Mouse (Mus musculus) c-Kit-positive CD71-positive TER-119-negative erythroid progenitor cells, embryonic 14.5 days (primary cell): ENCODE data around the gene Tcl1.
"Not testable (repeated sequence)": the region's sequence is repeated elsewhere in the genome, so short reads cannot be mapped to it uniquely, and the experiment has no call there.

Experiments used
- DNase-seq: peaks from one replicate; pipeline ENCODE4 v3.0.0-alpha.2; 2013; ENCODE audit warnings: low read depth

Tcl1 gene

DNA sequence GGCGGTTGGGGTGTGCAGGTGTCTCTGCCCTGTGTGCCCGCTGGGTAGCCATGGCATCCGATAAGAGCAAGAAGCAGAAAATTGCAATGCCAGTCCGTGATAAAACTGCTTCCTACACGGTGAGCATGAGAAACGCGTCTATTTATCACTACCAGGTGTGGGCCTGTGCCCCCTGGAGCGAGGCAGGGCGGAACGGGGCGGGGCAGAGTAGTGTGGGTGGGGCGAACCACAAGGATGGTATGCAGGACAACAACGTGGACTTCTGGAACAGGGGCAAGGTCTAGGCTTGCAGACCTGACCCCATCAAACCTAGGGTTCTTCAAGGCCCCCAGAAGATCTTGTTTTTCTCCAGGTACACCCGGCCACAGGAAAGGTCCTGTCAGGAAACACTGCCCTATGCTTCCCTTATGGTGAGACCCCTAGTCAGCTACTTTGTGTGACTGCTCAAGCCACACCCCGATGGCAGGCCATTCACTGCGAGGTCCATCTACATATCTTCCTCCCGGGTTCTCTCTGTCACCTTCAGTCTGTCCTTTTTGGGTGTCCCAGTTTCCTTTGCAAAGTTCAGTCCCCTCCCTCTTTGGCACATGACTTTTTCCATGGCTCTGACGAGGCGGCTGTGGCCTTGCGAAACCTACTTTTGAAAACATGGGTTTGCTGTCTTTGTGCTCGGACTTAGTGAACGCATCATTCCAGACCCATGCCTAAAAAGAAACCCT is at the start of gene Tcl1:
TSS of gene Tcl1 (minus strand) at position 193 of the 719 bp plus-strand sequence.
- DNase-seq: no peak

DNA sequence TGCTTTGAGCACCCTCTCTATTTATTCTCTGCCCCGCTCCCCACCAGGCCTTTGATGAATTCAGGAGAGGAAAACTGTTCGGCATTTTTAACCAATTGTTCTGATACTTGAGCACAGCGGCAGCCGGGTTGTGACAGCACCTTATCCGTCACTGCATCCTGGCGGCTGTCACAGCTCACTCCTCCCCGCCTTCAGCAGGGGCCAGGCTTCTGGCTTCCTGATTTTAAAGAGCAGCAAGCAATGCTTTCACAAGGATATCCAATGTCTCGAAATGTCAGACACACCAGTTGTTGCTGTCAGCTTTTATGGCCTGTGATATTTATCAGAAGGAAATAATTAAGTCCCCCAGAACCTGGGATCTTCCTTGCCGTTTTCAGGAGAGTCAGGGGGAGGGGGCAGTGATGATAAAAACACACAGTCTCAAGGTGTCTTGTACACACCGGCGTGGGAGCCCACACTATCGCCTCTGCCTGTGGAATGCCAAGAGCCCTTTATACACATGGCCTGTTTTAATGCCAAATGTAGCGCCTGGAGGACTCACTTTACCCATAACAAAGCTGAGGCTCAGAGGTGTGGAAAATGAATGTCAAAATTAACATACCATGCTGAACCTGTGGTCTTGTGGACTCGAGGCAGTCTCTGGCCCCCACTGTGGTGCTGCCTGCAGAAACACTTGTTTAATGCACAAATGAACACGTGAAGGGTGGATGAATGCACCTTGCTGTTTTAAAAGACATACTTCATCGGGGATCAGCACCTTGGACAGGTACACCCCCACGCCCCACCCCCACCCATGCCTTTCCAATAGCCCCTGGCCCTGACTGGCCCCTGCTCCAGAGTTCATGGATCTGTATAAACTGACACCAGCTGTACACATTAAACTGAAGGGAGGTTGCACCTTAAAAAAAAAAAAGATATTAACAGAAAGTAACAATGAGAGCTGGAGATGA is 48.7 kb upstream of the Tcl1 start:
- DNase-seq: no peak

DNA sequence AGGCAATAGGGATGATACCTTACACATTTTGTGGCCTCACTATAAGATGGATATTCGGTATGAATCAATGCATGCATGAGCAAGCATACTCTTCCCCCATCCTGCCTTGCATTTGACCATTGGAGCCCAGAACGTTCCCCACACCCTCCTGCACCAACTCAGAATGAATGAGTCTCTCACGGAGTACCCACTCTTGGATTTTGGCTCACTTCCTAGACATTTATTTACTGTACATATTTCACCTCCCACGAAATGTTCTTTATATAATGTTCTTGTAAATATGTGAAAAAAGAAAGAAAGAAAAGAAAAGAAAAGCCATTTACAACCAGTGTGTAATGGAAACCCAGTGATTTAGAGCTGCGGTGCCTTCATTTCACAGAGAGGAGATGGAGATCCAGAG is 44.5 kb upstream of the Tcl1 start:
- DNase-seq: no peak

DNA sequence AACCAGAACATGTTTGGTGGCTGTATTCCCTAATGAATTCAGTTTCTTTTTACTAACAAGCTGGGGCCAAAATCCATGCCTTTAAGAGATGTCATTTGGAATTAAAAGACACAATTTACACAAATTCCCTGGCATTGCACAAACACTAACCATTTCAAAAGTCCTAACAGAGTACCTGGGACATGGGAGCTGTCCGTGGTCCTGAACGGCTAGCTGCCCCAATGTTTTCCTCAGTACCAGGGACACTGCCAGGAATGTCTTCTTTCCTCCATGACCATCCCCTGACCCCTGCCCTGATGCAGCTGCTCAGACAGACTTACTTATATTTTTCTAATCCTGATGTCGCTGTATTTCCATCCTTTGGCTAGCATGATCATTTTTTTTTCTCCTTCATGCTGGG is 43.5 kb upstream of the Tcl1 start:
- DNase-seq: no peak

DNA sequence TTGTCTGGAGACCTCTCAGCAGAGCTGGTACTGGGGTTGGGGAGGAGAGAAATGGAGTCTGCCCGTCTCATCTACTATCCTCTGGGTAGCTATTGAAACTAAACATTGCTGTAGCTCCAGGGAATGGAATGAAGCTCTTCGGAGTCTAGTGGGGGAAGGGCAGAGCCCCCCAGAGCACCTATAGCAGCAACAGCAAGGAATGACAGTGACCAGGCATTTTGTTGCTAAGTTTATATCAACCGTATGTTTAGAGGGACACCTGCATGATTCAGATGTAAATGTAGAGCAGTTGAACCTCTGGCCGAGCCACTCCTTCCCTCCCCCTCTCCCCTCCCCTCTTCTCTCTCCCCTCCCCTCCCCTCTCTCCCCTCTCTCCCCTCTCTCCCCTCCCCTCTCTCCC is 36.6 kb upstream of the Tcl1 start:
- no peak for DNase-seq

DNA sequence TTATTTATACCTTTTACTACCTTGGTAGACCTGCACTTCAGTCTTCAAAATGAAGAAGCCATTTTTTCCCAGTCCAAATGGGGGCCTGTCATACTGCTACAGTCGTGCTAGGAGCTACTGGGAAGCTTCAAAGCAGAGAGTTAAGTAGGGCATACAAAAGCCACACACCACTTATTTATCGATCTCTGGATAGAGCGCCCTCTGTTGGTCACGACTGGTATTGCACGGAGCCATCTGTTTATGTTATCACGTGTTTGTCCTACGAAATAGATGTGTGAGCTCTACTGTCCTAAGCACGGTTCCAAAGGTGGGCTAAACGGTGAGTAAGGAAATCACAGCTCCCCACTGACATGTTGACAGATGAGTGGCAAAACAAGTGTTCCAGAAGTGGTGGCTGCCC is 36.2 kb upstream of the Tcl1 start:
- no peak for DNase-seq

DNA sequence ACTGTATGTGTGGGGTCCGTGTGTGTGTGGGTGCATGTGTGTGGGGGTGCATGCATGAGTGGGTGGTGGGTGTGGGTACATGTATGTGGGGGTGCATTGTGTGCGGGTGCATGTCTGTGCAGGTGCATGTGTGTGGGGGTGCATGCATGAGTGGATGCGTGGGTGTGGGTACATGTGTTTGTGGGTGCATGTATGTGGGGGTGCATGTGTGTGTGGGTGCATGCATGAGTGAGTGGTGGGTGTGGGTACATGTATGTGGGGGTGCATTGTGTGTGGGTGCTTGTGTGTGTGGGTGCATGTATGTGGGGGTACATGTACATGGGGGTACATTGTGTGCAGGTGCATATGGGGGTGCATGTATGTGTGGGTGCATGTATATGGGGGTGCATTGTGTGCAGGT is 31.2 kb upstream of the Tcl1 start:
- no peak for DNase-seq

DNA sequence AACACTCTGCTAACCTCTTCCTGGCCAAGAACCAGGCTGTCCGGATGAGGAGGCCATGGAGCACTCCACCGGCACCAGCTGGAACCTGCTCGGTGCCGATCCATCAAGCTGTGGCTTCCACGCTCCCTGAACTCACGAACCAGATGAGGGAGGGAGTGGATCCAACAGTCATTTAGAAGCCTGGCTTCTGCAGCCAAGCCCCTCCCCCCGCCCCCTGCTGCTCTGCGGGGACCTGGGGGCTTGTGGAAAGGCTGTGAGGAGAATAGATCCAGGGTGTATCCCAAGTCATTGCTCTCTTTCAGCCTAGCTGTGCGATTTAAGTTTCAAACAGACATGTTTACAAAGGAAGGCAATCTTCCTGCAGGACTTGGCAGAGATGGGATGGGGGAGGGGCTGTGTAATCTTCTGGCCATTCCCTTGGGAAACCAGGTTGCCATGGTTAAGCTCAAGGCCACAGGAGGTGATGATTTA is 26.2 kb upstream of the Tcl1 start:
- DNase-seq: no peak

DNA sequence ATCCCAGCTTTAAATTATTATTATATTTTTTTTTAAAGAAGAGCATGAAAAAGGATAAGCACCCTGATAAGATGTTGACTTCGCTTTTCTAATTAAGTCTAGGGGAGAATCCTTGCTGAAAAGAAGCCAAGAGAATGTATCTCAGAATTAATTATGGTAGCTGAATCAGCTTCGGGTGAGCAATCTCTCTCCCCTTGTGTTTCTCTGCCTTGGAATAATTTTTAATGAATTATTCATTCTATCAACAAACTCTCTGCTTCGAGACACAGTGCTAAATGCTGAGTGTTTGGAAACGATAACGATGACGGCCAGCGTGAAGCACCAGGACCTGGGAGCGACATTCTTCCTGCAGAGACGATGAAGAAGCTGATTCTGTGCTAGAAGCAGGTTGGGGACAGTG is 16.5 kb upstream of the Tcl1 start:
- no peak for DNase-seq

DNA sequence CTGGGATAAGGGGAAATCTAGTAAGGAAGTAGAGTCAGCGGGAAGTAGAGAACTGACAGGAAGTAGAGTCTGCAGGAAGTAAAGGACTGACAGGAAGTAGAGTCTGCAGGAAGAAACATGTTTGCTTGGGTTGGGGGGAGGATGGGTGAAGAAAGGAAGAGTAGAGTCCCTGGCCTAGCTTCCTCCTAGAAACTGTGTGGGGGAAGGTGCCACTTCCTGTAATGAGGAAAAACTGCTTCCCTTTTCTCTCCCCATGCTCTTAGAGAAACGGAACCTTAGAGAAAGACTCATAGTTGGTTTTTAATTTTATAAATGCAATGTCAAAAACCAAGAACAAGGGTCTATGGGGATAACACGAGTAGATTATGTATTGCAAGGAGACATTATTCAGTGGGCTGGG is 12.5 kb upstream of the Tcl1 start:
- no peak for DNase-seq

DNA sequence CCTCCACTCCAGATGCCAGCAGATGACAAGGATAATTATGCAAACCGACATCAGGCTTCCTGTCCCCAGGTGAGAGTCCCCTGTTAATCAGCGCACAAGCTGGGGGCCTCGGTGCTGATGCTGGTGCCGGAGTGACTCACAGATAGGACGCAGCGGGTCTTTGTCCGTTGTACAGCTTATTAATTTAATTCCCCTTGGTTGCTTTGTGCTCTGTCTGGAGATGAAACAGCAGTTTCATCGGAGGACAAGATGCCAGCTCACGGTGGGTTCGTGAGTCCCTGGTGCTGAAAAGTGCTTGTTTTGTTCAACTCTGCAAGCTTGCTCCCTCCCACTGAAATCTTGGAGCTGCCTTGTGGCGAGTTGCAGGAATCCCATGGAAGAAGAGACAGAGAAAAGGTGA is 11.8 kb upstream of the Tcl1 start:
- no peak for DNase-seq

DNA sequence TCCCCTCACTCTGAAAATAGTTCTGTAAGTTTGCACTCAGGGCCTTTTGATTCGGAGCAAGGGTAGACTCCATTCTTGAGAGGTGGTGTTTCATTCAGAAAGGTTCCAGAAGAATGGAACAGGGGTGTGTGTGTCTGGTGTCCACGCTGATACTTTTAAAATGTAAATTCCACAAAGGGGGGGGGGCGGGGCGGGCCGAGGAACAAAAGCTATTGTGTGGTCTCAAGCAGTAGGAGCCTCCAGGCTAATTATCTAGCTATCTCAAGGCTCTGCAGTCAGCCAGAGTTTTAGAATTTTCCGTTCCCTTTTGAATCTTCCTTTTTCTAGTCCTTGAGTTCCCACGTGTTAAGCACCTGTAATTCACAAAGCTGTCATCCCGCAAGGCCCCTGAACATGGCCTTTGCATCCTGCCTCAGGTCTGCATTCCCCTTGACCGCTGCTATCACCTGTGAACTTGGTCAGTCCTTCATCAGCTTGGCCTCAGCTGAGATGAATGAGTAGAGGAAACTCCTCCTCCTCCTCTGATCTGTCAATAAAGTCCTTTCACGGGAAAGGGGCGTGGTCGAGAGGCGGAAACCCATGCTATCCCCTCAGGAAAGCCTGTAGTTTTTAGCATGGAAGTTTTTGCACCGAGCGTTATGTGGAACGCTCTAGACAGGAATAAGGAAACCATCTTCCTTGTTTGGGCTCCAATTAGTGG is 2.2 kb upstream of the Tcl1 start:
- no peak for DNase-seq

DNA sequence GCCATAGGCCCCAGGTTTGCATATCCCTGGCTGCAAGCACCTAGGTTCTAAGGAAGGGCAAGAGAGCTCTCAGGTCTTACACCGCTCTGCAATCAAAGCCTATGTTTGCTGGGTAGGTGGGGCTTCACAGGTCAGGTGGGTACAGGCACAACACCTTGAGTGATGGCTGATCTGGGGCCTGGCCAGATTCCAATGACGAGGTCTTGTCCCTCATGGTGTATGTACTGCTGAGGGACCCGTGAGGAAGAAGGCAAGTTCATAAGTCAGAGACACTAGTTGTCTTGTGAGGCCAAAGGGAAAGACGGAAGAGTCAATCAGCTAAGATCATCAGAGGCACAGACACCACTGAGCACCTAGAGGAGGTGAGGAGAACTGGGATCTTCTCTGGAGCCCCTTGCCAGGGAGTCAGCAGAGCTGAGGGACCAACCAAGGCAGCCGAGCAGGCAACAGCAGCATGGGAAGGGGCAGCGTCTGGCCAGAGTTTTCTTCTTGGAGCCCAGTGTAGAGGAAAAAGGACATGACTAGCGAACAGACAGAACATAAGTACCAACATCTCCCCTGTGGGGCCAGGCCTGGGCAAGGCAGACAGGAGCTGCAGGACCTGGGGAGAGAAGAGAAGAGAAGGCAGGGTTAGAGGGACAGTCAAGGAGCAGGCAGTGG is 5.4 kb downstream of the Tcl1 start:
- no peak for DNase-seq

DNA sequence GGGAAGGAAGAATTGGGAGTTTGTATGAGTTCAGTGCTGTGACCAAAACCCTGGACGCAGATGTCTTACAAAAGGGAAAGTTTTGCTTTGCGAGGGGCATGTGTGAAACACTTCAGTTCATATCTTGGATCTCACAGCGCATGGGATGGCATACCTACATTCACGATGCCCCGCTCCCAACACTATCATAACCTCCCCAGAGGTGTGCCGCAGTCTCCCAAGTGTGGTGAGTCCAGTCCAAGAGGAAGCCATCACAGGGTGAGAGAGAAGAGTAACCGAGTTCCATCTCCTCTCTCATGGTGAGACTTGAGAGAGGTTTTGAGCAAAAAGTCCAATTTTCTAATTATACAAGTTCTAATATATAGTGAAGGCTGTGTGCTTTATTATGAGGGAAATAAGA is 13.4 kb downstream of the Tcl1 start:
- DNase-seq: no peak

DNA sequence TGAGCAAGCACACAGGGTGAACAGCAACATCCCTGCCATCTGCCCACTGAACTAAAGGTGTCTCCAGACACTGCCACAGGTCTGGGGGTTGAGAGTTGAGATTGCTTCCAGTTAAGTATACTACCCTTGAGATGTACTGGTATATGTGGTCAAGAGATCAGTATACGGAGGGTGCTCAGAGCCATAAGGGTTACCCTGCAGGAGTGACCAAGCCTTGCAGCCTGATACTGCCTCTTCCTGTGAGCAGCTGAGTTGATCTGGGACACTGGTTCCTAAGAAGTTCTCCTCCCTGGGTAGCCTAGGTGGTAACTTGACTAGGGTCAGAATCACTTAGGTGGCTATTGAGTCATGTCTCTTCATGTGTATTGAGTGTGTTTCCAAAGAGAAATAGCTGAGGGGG is 14.2 kb downstream of the Tcl1 start:
- DNase-seq: no peak

DNA sequence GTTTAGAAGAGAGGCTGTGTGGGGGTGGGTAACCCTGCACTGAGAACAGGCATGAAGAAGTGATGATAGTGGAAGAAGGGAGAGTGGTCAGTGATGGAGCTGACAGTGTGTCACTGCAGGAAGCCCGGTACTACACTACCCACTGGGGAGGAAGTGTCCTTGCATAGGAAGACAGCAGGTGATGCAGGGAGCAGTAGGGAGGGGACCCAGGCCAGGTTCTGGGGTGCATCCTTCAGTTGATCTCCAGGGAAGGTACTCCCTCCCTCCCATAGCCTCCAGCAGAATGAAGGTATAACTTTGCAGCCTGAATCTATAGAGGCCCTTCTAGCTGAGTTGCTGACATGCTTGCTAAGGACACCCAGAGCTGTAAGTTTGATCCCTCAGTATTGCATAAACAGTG is 15.5 kb downstream of the Tcl1 start:
- no peak for DNase-seq

DNA sequence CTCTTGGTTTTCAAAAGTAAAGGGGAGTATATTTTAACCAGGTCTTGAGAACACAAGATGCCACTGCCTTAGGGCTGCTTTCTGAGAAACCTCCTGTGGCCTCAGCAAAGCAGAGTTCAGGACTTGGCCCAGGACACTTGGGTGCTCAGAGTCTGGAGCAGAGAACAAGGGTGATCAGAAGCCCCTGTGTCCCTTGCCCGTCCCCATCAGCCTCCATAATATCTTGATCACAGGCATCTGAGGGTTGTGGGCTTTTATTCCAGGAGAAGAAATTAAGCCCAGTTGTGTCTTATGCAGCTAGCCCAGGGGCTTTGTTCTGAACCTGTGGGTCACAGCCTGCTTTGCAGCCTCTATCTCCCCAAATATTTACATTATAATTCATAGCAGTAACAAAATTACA is 20.9 kb downstream of the Tcl1 start, which contains the start of gene Tcl1b4:
TSS of gene Tcl1b4 (plus strand) at position 301 of the 400 bp plus-strand sequence.
- DNase-seq: not testable (repeated sequence)

DNA sequence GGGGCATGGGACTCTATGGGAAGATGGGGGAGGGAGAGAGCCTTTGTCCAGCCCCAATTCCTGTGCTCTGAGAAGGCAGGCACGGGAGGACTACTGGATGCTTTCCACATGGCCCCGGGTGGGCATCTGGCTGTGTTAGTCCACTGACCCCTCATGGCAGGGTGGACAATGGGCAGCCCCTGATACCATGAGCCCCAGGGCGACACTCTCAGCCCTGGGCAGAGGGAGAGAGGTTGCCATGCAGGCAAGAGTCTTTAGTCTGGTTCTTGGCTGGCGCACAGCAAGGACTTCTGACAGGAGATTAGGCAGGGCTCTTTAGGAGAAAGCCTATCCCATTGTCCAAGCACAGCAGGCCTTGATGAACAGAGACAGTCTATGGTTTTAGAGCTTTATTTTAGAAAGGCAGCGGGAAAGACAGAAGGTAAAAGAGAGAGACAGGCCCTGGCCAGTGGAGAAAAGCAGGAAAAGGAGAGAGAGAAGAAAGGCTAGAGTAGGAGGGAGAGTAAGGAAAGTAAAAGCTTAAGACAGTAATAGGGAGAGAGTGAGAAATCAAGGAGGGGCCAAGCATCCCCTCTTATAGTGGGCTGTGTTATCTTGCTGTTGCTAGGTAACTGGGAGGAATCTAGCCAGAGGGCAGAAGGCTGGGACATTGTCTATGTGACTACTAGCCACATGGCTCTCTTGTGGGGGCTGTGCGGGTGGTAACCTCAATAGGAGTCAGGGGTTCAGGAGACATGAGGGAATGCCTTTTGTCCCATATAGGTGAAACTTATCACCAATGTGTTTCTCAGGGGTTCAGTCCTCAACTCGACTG is 22.7 kb downstream of the Tcl1 start:
- DNase-seq: not testable (repeated sequence)

DNA sequence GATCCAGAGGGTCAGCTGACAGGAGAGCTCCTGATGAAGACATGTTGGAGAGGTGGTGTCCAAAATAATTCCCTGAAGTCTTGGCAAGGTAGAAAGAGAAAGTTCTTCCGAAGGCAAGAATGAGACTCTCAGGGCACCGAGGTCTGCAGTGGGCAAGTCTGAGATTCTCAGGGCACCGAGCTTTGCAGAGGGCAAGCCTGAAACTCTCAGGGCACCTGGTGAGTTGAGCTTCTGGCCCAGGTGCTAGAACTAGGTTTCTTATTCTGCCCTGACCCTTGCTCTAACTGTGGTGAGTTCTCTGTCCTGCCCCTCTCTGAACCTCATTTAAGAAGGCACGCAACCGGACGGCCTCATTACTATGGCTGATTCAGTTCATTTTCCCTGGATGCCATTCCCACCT is 31.9 kb downstream of the Tcl1 start, which contains the start of gene Tcl1b3:
TSS of gene Tcl1b3 (plus strand) at position 301 of the 400 bp plus-strand sequence.
- not testable (repeated sequence) for DNase-seq

DNA sequence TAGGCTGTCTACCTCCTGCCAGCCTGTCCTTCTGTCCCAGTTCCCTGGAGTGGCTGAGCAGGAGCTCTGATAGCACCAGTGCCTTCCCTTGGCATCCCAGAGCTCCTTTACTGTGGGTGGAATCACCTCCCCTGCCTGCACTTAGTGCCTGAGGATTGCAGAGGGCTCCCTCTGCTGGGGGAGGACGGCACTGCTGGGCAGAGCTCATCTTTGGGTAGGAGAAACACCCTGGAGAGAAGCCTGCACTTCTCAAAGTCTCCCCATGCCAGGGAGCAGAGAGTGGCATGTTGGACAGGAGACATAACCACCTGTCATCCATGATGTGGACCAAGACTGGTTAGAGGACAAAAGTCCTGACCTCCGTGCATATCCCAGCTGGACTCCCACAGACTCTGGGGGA is 33.6 kb downstream of the Tcl1 start:
- DNase-seq: not testable (repeated sequence)
